Mouse (Mus musculus) left cerebral cortex, postnatal 4 days (tissue): Measurements from ENCODE around the gene Gm8720. TPM values are rescaled to one million over a fixed set of nuclear protein-coding genes. Genes with fewer than 3 reads are reported as not detected.
"Not testable (repeated sequence)": the region's sequence is repeated elsewhere in the genome, so short reads cannot be mapped to it uniquely, and the experiment has no call there.

ENCODE experiments used
- DNase-seq: peaks from one replicate; pipeline ENCODE4 v3.0.0-alpha.2; 2022
- intact Hi-C: fragments of 180-260 bp; cut with DNase I; formaldehyde crosslinking; loops from one replicate; pipeline ENCODE4 v1.15.1; 2025
- total RNA-seq, 2 experiments: library from RNA; stranded (reverse); gene quantifications; 2 replicates each; pipeline ENCODE4 v1.2.3; 2021

Gm8720 gene
- total RNA-seq, result not detected

GRCm38 (mm10) chr7:23067356-23067755 is at the start of gene Gm8720:
Gene Gm8720 (minus strand): TSS chr7:23067456.
- DNase-seq, intact Hi-C loops: not testable (repeated sequence)

GRCm38 (mm10) chr7:23055240-23055639 is 12.0 kb downstream of the Gm8720 start, which contains the start of gene Vmn1r163:
Gene Vmn1r163 (plus strand): TSS chr7:23055540.
- DNase-seq, intact Hi-C loops: not testable (repeated sequence)

- intact Hi-C loops, DNase-seq: not testable (repeated sequence)
Measured at GRCm38 (mm10) chr7:23019823-23020222, 47.4 kb downstream of the Gm8720 start, which contains the start of gene Gm4216. Gene Gm4216 (minus strand): TSS chr7:23019923.

Other genes with a start within 250 kb of the Gm8720 start
- gene Vmn1r159, start 223.9 kb downstream of the Gm8720 start, total RNA-seq, result not detected
- not detected for gene Vmn1r160, start 196.2 kb downstream of the Gm8720 start, total RNA-seq
- not detected for gene Gm4214, start 82.8 kb downstream of the Gm8720 start, total RNA-seq
- gene Gm4216, start 47.5 kb downstream of the Gm8720 start, total RNA-seq, result not detected
- not detected for gene Vmn1r163, start 11.9 kb downstream of the Gm8720 start, total RNA-seq
- not detected for gene Gm10662, start 77.0 kb upstream of the Gm8720 start, total RNA-seq
- not detected for gene Vmn1r165, start 149.9 kb upstream of the Gm8720 start, total RNA-seq
- gene Vmn1r166, start 184.2 kb upstream of the Gm8720 start, total RNA-seq, result not detected
- not detected for gene Gm6902, start 211.4 kb upstream of the Gm8720 start, total RNA-seq
- not detected for gene Nlrp4e, start 233.7 kb upstream of the Gm8720 start, total RNA-seq